Mouse (Mus musculus) olfactory bulb, adult 2 months (tissue): ENCODE results near the gene Gusb. TPM values are rescaled to one million over a fixed set of nuclear protein-coding genes. Genes with fewer than 3 reads are reported as not detected.

Experiments used
- H3K27ac ChIP-seq: fragments of 200-500 bp; 2 replicates; pipeline ENCODE4 v1.5.1; 2012; ENCODE audit warnings: low read depth, low read length; ENCODE audit not compliant: insufficient read depth
- H3K4me1 ChIP-seq: fragments of 200-500 bp; 2 replicates; pipeline ENCODE4 v1.6.1; 2012; ENCODE audit warnings: low read length; ENCODE audit not compliant: control insufficient read depth, insufficient read depth
- H3K4me3 ChIP-seq: fragments of 200-500 bp; 2 replicates; pipeline ENCODE4 v1.5.1; 2012; ENCODE audit warnings: mild to moderate bottlenecking, low read depth, low read length, moderate library complexity; ENCODE audit not compliant: insufficient read depth
- CTCF ChIP-seq: fragments of 200-500 bp; IDR thresholded peaks from 2 replicates; pipeline ENCODE4 v1.5.1; 2012; ENCODE audit warnings: low read depth, mild to moderate bottlenecking, low read length, moderate library complexity; ENCODE audit not compliant: insufficient read depth
- POLR2A ChIP-seq: fragments of 200-500 bp; IDR thresholded peaks from 2 replicates; pipeline ENCODE4 v1.6.1; 2012; ENCODE audit warnings: mild to moderate bottlenecking, low read depth, low read length, moderate library complexity; ENCODE audit not compliant: insufficient read depth
- WGBS: fragments of 180-500 bp; shearing (Covaris S2); methylation state at CpG from one replicate; pipeline ENCODE4 v1.1.7; 2018; 5-methylcytosine and 5-hydroxymethylcytosine counted together
- polyA plus RNA-seq: library from polyadenylated mRNA; stranded (reverse); fragments of >200 nt; gene quantifications from 2 replicates; pipeline ENCODE4 v1.2.4, GENCODE M21; 2012; ENCODE audit warnings: low replicate concordance; ENCODE audit not compliant: missing spikeins, insufficient read depth, insufficient read length

Gene Gusb
- not detected in 2 replicates for polyA plus RNA-seq

DNA sequence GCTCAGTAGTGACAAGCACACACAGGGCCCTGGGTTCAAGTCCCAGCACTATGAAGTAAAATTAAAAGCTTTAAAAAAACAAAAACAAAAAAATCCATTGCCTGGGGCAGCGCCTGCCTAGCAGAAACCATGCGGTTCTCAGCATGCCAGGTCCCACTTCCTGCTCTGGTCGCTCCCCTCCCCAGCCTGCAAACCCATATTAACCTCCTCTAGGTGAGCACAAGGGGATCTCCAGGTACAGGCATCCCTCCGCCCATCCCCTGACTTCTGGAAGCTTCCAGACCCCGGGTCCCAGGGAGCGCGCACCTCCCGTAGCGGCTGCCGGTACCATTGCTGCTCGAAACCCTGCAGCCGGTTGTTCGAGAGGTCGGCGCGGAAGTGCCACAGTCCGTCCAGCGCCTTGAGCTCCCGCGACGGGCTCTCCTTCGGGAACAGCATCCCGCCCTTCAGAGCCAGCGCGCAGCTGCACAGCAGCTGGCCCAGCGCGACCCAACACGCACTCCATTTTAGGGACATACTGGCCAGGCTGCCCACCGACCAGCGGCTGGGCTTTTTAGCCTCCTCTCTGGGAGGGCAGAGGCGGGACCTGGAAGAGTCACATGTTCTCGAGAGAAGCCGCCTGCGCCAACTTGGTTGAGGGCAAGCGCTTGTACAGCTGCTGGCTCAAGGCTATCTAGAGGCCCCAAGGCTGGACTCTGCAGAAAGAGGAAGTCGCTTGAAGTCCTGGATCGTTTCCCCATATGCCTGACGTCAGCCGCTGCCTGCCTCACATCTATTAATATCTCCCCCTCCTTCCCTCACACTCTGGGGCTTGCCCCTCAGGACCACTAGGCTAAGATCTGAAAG, at the start of gene Gusb:
Gusb (minus strand) TSS at position 749 of the 846 bp plus-strand sequence.
- Histone ChIP-seq H3K4me3 (peak within 1 kb of the TSS; percentile 87), H3K4me1 (peaks cover 3% of the 10 kb centered on the region; the same call in 1 of the 2 replicates), H3K27ac (peak within 1 kb of the TSS; percentile 12)
- TF ChIP-seq CTCF (no peak), POLR2A (peak; percentile 61)
- under 1% methylated on average over 39 of the region's 39 CpGs for WGBS

DNA sequence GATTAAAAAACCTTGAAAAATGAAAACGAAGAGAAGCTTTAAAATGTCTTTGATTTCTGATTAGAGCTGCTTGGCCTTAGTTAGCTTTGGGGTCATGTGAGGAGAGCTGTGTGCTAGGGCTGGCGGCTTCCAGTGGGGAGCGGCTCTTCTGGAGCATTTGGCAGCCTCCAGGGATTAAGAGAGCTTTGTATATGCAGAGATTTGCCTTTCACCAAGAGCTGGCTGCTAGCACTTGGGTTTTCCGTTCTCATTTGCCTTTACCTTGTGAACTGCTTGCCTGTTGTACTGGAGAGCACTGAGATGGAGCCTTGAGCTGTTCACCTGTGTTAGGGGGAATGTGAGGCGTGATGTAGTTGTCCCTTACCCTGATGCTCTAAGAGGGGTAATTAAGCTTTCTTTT, 49.7 kb upstream of the Gusb start:
- peaks cover 15% of the 10 kb centered on the region for H3K4me1 ChIP-seq
- no peak for TF ChIP-seq CTCF
- no peak for TF ChIP-seq POLR2A
- WGBS: 17% methylated on average over 5 of the region's 5 CpGs
- no peak overlapping the region for H3K4me3 ChIP-seq
- no peak overlapping the region for H3K27ac ChIP-seq

DNA sequence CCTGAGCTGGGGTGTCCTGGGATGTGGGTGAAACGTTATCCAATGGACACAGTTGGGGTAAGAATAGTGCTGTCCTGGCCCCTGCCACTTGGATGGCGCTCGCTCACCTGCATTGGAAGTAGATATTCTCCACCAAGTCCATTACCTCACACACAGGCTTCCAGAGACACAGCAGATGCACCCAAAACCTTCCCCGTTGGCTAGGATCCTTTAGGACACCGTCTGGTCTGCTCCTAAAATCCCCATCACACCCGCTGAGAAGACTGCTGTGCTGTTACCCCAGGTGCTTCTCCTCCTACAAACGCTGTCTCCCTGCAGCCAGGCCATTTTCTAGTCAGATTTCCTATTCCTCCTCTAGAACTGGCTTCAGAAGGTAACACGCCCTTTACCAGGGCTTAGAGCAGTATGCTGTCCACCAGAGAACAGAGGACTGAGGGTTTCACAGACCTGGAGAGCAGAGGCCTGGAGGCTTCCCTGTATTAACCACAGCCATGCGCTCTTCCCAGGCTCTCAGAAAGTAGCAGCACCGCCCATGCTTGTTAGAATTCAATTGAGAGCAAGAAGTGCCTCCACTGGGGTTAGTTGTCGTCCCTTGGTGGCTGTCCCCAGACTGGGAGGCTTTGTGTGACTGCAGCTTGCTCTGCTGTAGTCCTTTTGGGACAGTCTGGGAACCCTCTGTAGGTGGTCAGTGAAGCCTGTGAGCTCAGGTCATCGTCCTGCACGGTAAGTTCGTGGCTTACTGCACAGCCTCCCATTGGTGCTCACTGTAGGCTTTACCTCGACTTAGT, 48.4 kb upstream of the Gusb start:
- Histone ChIP-seq H3K27ac (no peak overlapping the region), H3K4me1 (peaks cover 15% of the 10 kb centered on the region), H3K4me3 (no peak overlapping the region)
- no peak for TF ChIP-seq CTCF
- whole genome bisulfite sequencing: 87% methylated on average over 15 of the region's 15 CpGs

DNA sequence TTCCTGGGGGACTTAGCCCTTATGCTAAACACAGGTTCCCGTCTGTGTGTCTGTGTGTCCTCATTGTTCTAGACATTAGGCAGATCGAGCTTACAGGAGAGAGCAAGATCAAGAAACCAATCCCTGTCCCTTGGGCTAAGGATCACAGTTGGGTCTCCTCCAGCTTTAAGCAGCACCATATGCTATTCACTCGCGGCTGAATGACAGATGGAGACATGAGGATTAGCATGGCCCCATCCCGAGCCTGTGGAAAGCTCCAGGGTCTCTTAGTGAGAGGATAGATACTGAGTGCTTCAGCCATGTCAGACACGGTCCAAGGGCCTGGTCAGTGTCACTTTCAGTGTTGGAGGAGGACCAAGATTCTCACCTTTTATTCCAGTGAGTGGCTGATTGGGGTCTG, 47.6 kb upstream of the Gusb start:
- Histone ChIP-seq H3K27ac (no peak overlapping the region), H3K4me1 (peaks cover 15% of the 10 kb centered on the region), H3K4me3 (no peak overlapping the region)
- 77% methylated on average over 6 of the region's 6 CpGs for WGBS
- TF ChIP-seq POLR2A (no peak), CTCF (no peak)

DNA sequence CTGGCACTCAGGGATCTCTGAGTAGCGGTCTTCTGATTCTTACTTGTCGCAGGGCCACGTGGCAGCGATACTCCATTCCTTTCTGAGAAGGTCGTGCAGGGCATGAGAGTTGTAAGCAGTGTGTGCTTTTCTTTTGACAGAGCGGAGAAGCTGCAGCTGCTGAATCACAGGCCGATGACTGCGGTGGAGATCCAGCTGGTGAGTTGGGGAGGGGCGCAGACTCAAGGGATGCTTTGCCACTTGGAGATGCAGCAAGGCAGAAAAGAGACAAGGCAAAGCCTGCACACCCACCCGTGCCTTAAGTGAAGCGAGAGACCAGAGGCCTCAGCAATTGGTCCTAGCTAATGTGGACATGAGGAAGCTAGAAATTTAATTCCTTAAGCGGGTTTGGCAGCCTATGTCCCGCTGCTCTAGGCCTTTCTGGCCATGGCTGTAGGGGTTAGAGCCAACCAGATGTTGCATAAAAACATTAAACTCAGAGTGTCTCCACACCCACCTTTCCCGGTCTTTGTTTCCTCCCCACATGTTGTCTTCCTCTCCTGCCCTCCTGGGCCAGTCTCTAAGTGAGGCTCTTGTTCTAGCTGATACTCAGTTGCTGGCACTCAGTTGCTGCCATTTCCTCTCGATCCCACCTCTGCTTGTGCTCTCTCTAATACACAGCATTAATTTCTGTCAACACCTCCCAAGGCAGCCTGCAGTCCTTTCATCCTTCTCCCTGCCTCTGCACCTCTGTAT, 46.1 kb upstream of the Gusb start:
- WGBS: 42% methylated on average over 15 of the region's 15 CpGs
- Histone ChIP-seq H3K4me3 (no peak overlapping the region), H3K27ac (peak overlapping the region; percentile 17)

DNA sequence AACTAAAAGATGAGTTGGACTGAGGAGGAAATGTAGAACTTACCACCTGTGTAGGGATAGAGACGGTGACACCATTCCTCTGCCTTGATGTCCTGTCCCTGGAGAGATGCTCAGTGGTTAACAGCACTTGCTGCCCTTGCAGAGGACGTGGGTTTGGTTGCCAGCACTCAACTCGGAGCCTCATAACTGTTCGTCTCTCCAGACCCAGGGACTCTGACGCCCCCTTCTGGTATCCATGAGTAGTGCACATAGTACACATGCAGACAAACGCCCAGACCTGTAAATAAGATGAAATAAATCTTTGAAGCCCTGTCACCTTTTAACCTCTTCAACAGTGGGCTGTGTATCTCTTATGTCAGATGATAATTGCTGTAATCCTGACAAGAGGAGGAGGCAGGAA, 44.2 kb upstream of the Gusb start:
- Histone ChIP-seq H3K4me1 (peaks cover 11% of the 10 kb centered on the region), H3K27ac (no peak overlapping the region), H3K4me3 (no peak overlapping the region)
- TF ChIP-seq POLR2A: no peak
- TF ChIP-seq CTCF: peak; percentile 19; the same call in 1 of the 2 replicates
- 81% methylated on average over 6 of the region's 6 CpGs for WGBS

More for the DNA sequence above, 46.1 kb upstream of the Gusb start:
- no peak for TF ChIP-seq CTCF
- TF ChIP-seq POLR2A: no peak
- H3K4me1 ChIP-seq: peaks cover 15% of the 10 kb centered on the region

DNA sequence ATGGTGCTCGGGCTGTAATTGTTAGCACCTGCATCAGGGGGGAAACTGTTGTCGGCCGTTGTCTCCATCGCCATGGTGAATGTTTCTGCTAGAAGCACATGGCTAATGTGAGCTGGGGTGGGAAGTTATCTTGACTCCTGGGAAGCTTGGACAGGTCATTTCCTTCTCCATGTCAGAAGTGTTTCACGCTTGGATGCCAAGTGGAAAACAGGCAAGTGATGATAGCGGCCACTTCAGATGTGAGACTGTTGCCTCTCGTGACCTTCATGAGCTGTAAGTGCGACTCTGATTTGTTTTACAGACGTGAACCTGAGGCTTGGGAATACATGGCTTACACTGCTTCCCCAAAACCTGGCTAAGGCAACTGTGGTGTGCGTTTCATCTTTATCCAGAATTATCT, 43.7 kb upstream of the Gusb start:
- no peak overlapping the region for H3K27ac ChIP-seq
- TF ChIP-seq POLR2A (no peak), CTCF (no peak)
- no peak overlapping the region for H3K4me3 ChIP-seq
- WGBS: 87% methylated on average over 10 of the region's 10 CpGs
- H3K4me1 ChIP-seq: peaks cover 11% of the 10 kb centered on the region

DNA sequence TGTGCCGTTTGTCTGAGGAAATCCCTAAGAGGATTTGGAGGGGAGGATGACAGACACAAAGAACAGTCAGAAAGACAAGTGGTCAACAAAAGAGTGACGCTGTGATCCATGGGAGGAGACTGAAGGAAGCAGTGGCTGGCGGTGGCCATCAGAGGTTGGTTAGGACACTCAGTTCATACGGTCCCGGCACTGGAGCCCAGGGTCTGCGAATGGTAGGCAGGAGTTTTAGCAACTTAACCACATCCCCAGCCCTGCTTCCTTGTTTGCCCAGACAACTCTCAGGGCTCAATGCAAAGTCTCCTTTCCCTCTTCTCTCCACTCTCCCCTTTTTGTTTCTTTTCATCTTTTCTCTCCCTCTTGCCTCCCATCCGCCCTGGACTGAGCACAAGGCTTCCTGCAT, 43.3 kb upstream of the Gusb start:
- H3K4me1 ChIP-seq: peaks cover 11% of the 10 kb centered on the region
- WGBS: 87% methylated on average over 7 of the region's 7 CpGs
- TF ChIP-seq CTCF (no peak), POLR2A (no peak)
- H3K27ac ChIP-seq: no peak overlapping the region
- H3K4me3 ChIP-seq: no peak overlapping the region

DNA sequence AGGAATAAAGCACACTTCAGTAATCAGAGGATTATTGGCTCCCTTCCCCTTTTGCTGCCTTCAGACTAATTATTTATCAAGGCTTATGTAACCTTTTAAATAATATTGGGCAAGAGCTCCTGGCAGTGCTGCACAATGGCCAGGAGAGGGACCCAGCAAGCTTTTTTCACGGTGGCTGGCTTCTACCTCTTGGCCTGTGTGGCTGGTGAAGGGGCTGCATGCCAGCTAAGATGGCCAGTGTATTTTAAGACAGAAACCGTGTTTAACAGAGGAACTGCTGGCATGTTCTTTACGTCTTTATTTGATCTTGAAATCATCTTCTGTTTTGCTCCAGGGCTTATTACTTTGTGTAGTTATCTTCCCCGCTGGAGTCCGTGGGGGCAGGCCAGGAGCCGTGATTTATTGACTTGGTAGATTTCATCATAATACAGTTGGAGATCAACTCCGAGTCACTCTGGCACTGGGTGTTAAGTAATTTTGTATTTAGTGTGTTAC, 41.4 kb upstream of the Gusb start:
- Histone ChIP-seq H3K4me1 (peaks cover 9% of the 10 kb centered on the region), H3K27ac (no peak overlapping the region), H3K4me3 (no peak overlapping the region)
- WGBS: 39% methylated on average over 7 of the region's 7 CpGs
- TF ChIP-seq POLR2A (no peak), CTCF (peak; percentile 73)
